Mouse (Mus musculus): Measurements from ENCODE around the gene Cdc25b. TPM values are rescaled to one million over a fixed set of nuclear protein-coding genes. Genes with fewer than 3 reads are reported as not detected.
A peak's percentile ranks its signal among the peaks of the same experiment; 100 is the strongest.

Gene Cdc25b
- total RNA-seq (2021), result 1 to 10 TPM; 1.8 to 2.2 TPM
- long read RNA-seq, experiment 1, partial matches to known transcripts, result 0 of 1 reads
- long read RNA-seq, experiment 1, other reads (novel, unspliced or antisense), result 0 of 1 reads
- long read RNA-seq, experiment 2, partial matches to known transcripts, result 0 of 1 reads
- long read RNA-seq, experiment 2, other reads (novel, unspliced or antisense), result 1 of 1 reads

GRCm38 (mm10) chr2:131186771-131187601 is at the start of gene Cdc25b, which contains the start of gene Spef1:
Cdc25b (plus strand) TSS chr2:131186949.
Spef1 (minus strand) TSS chr2:131187282.
- DNase-seq, result peak; percentile 78 to 86
- intact Hi-C loops (cut with DNase I), result no loop called here

- intact Hi-C loops (cut with DNase I), result no loop called here
- no peak for DNase-seq
Observed at GRCm38 (mm10) chr2:131138296-131138695, 48.5 kb upstream of the Cdc25b start.

- intact Hi-C loops (cut with DNase I), result no loop called here
- no peak for DNase-seq
Observed at GRCm38 (mm10) chr2:131138760-131139159, 48.0 kb upstream of the Cdc25b start.

GRCm38 (mm10) chr2:131139287-131139686 is 47.5 kb upstream of the Cdc25b start:
- intact Hi-C loops (cut with DNase I), result no loop called here
- no peak for DNase-seq

DNA sequence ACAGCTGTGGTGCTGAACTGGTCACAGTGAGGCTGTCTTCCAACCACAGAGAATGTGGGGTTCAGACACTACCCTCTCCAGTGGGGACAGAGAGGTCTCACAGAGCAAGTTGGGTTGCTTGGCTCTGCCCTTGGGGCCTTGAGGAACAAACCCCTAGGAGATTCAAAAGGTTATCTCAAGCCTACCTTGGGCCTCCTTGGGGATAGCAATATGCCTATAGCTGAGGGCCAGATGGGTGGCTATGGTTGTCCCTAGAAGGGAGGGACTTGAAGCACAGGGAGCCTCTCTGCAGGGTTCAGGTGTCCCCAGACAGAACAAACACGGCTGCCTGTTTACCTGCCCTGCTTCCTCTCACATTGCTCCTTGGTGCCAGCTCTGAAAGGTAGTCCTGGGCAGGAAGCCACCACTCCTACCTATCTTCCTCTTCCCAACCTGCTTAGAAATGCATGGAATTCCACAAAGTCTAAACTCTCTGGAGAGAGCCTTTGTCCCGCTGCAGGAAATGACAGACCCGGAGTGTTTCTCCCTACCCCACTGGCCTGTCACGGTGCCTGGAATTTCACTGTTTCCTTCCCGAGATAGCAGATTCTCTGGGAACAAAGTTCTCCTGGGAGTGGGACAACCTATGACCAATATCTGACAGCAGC is 46.7 kb upstream of the Cdc25b start:
- intact Hi-C loops (cut with DNase I), result loop anchor here (2.0 kb wide), 1 partner anchor 43 kb away; no protein-coding TSS in a partner anchor
- no peak for DNase-seq

DNA sequence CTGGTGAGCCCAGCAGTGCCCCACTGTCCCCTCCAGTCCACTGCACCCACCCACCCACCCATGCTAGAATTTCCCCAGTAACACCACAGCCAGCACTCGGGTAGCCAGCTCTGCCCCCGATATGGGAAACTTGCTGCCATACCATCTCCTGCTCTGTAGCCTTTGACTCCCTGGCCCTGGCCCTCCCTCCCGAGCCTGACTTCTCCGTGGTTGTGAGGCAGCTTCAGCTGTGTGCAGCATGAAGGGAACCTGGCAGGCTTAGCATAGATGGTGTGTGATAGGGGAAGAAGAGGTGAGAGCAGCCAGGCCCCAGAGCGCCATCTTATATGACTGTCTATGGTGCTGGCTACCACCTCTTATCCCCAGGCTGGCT is 46.2 kb upstream of the Cdc25b start:
- no peak for DNase-seq
- intact Hi-C loops (cut with DNase I), result loop anchor here (2.0 kb wide), 1 partner anchor 44 kb away; no protein-coding TSS in a partner anchor

DNA sequence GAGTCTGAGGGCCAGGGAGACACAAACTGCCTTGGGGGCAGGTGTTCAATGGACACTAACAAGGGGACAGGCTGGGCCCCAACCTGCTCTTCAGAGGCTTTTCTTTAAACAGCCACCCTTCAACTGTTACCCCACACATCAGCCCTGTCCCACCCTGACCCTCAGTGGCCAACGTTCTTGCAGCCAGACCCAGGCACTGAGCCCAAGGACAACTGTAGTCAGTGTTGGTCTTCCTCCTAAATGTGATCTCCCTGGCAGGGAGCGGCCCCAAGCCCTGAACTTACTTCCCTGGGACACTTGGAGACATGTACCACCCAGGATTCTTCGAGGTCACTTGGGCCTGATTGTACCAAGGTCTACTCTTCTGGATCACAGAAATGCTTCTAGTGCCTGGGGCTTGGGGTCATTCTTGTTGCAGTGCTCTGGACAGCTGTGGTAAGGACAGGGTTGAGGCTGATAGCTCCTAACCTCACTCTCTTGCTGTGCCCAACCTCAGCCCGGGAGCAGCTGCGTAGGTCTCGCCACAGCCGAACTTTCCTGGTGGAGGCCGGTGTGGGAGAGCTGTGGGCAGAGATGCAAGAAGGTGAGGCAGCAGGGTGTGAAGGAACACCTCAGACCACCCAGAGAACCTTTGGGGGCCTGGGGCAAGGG is 45.3 kb upstream of the Cdc25b start:
- no peak for DNase-seq
- intact Hi-C loops (cut with DNase I), result loop anchor here (2.0 kb wide), 1 partner anchor 45 kb away; no protein-coding TSS in a partner anchor

DNA sequence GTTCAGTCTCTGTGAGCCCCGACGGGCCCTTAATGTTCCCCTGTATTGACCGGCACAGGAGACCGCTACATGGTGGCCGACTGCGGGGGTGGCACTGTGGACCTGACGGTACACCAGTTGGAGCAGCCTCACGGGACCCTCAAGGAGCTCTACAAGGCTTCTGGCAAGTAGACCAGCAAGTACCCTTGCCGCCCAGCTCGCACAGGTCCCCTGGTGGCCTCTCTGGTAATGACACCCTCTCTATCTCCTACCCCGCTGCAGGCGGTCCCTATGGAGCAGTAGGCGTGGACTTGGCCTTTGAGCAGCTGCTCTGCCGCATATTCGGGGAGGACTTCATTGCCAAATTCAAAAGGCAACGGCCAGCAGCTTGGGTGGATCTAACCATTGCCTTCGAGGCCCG is 44.2 kb upstream of the Cdc25b start:
- DNase-seq, result peak; percentile 75 to 81
- intact Hi-C loops (cut with DNase I), result no loop called here

DNA sequence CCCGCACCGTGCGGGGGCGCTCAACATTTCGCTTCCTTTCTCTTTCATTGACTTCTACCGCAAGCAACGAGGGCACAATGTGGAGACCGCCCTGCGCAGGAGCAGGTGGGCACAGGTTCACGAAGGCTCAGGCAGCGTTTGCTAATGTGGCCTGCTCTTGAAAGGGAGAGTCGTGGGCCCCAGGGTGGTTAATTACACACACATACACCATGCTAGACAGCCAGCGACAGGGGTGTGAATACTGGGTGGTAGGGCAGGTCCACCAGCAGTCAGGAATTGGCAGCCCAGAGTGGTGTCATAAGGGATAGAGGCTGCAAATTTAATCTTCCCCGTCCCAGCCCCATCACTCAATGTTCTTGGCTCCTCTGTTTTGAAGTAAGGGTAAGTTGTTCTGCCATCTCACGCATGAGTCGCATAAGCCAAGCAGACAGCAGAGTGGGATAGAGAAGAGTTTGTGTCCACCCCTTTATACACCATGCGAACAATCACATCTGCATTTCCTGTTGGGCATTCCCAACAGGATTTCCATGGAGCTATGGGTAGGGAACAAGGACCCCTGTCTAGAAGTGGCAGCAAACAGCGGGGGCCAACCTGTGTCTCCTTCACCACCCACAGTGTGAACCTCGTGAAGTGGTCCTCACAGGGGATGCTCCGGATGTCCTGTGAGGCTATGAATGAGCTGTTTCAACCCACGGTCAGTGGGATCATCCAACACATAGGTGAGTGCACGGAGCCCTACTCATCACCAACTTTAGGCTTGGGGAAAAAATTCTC is 43.6 kb upstream of the Cdc25b start:
- intact Hi-C loops (cut with DNase I), result no loop called here
- DNase-seq, result no peak

GRCm38 (mm10) chr2:131145121-131145520 is 41.6 kb upstream of the Cdc25b start:
- no peak for DNase-seq
- intact Hi-C loops (cut with DNase I), result no loop called here

GRCm38 (mm10) chr2:131145536-131145935 is 41.2 kb upstream of the Cdc25b start:
- DNase-seq, result no peak
- intact Hi-C loops (cut with DNase I), result no loop called here

DNA sequence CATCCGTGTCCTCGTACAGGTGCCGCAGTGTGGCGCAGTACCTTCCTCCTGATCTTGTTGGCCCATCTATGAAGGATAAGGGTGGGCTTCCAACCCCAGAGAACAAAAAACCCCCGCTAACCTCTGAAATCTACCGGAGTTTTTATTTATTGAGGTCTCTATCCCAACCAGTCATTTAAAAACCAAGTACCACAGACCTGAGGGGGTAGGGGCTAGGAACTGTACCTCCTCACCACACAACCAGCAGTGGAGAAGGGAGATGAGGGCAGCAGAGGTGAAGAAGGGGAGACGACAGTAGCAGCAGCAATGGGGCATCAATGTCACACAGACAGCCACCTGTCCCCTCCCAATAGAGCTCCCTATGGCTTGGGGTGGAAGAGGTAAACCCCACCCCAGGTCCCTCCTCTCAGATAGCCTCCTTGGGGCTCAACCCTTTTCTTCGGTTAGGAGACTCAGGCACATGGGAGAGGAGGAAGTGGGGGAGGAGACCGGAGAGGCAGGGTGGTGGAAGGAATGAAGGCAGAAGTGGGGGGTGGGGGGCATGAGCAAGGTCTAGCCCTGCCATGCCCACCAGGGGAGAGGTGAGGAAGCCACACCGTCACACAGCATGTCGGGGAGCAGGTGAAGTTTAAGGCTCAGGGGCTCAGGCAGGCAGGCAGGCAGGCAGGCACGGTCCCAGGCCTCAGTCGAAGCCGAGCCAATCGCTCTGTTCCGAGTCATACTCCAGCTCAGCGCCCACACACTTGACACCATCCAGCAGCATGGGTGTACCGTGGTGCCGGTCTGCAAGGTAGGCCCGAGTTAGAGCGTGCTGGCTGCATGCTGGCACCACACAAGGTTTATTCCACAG is 40.3 kb upstream of the Cdc25b start:
- intact Hi-C loops (cut with DNase I), result no loop called here
- DNase-seq, result no peak

- intact Hi-C loops (cut with DNase I), result no loop called here
- no peak for DNase-seq
Observed at GRCm38 (mm10) chr2:131147043-131147365, 39.7 kb upstream of the Cdc25b start.

DNA sequence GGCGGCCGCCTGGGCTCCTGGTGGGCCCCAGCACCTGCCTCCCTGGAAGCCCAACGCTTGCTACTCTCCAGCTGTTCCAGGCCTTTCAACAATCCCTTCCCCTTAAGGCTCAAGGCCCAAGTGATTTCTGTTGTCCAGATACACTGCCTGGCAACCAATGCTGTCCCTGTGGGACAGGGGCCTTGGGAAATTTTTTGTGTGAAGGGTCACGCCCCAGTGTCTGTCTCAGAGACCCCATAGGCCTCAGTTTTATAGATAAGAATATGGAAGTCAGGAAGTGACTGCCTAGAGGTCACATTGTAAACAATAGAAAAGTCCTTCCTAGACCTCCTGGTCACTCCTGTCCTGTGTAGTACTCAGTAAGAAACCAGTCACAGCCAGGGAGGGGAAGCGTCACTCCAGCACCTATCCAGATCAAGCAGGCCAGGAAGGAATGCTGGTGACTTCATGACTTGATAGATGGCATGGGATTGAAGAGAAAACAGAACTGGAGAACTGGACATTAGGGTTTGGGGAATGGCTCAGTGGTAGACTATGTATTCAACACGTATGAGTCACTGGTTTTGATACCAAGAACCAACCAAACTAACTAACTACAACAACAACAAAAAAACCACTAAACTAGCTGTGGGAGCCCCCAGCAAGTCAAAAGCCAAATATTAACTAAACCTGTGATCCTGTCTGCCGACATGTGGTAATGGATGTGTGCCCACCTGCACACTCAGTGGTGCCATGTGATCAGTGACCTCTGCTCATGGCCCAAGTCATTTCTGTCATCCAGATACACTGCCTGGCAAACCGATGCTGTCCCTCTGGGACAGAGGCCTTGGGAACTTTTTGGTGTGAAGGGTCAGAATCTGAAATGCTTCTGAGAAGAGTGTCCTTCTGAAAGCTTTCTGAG is 38.1 kb upstream of the Cdc25b start:
- no peak for DNase-seq
- intact Hi-C loops (cut with DNase I), result no loop called here

GRCm38 (mm10) chr2:131149254-131149578 is 37.5 kb upstream of the Cdc25b start:
- no peak for DNase-seq
- intact Hi-C loops (cut with DNase I), result no loop called here

DNA sequence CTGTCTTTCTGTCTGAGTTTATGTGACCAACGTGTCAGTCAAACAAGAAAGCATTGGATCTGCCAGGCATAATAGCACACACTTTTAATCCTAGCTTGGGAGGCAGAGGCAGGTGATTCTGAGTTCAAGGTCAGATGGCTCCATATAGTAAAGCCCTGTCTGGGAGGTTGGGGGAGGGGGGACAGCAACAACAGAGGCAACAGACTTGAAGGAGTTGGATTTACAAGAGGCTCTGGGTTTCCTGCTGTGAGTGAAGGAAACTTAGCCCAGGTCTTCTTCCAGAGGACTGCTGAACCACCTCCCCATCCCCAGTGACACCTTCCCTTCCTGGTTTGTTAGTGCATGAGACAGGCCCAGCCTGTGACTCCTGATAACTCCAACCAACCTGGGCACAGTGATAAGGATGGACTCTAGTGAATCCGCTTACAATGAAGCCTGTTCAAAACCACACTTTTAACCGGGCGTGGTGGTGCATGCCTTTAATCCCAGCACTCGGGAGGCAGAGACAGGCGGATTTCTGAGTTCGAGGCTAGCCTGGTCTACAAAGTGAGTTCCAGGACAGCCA is 34.5 kb upstream of the Cdc25b start:
- DNase-seq, result no peak
- intact Hi-C loops (cut with DNase I), result no loop called here

GRCm38 (mm10) chr2:131154036-131154435 is 32.7 kb upstream of the Cdc25b start:
- intact Hi-C loops (cut with DNase I), result no loop called here
- DNase-seq, result no peak

- no peak for DNase-seq
- intact Hi-C loops (cut with DNase I), result no loop called here
Observed at GRCm38 (mm10) chr2:131156987-131157386, 29.8 kb upstream of the Cdc25b start.

Measured in gastrocnemius, postnatal 36 days (tissue).